Mouse (Mus musculus): ENCODE measurements around the gene Ak3. TPM values are rescaled to one million over a fixed set of nuclear protein-coding genes. Genes with fewer than 3 reads are reported as not detected.

Gene Ak3
- polyA plus RNA-seq, 1 experiment from 2014 or later: 87.3 TPM

GRCm38 (mm10) chr19:29063009-29063408 is 15.2 kb upstream of the Ak3 start:
- H3K27ac ChIP-seq (replicated peaks; ENCODE audit: low read depth, low read length): no peak overlapping the region
- no peak for ATAC-seq (ENCODE audit: insufficient number of reproducible peaks, low FRiP score, low TSS enrichment, low read depth)
- DNase-seq (ENCODE audit: low spot score): no peak

GRCm38 (mm10) chr19:29060299-29060698 is 12.5 kb upstream of the Ak3 start:
- H3K4me1 ChIP-seq (ENCODE audit: control insufficient read depth, insufficient read depth, low read length): no peaks in the 10 kb centered on the region
- H3K4me3 ChIP-seq (ENCODE audit: low read depth, low read length): no peak overlapping the region
- H3K36me3 ChIP-seq (ENCODE audit: control insufficient read depth, insufficient read depth, low read length): no peaks in the 10 kb centered on the region
- H3K9me3 ChIP-seq (ENCODE audit: control insufficient read depth, low read length): no peaks in the 10 kb centered on the region
- ATAC-seq (ENCODE audit: insufficient number of reproducible peaks, low FRiP score, low TSS enrichment, low read depth): 0 out of 2 replicates have a peak, but pooled peaks have one; percentile 8
- 20% methylated on average over 6 of the region's 6 CpGs for WGBS
- DNase-seq (ENCODE audit: low spot score): no peak
- no peaks in the 10 kb centered on the region for H3K27me3 ChIP-seq (ENCODE audit: control insufficient read depth, insufficient read depth, low read length)
- H3K9ac ChIP-seq (ENCODE audit: low read length): no peak overlapping the region
- no peak overlapping the region for H3K27ac ChIP-seq (replicated peaks; ENCODE audit: low read depth, low read length)
- H3K4me2 ChIP-seq (ENCODE audit: low read depth, severe bottlenecking): no peak overlapping the region

More at GRCm38 (mm10) chr19:29063009-29063408, 15.2 kb upstream of the Ak3 start:
- Histone ChIP-seq H3K9ac (ENCODE audit: low read length) (no peak overlapping the region), H3K36me3 (ENCODE audit: control insufficient read depth, insufficient read depth, low read length) (no peaks in the 10 kb centered on the region), H3K27me3 (ENCODE audit: control insufficient read depth, insufficient read depth, low read length) (no peaks in the 10 kb centered on the region), H3K4me2 (ENCODE audit: low read depth, severe bottlenecking) (no peak overlapping the region), H3K9me3 (ENCODE audit: control insufficient read depth, low read length) (no peaks in the 10 kb centered on the region), H3K4me1 (ENCODE audit: control insufficient read depth, insufficient read depth, low read length) (no peaks in the 10 kb centered on the region), H3K4me3 (ENCODE audit: low read depth, low read length) (no peak overlapping the region)
- WGBS: 81% methylated on average over 5 of the region's 5 CpGs

DNA sequence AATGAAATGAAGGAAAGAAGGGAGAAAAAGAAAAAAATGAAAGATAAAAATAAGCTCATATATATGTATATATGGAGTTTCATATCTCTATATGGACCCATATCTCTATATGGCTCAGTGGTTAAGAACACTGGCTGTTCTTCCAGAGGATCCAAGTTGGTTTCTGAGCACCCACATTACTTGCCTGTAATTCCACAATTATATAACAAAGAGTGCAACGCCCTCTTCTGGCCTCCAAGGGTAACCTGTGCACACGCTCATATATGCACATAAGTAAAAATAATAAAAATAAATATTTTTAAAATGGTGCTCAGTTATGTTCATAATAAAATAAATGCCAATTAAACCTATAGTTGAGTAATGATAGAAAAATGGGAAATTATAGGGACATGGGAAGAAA is 11.9 kb upstream of the Ak3 start:
- no peaks in the 10 kb centered on the region for H3K36me3 ChIP-seq (ENCODE audit: control insufficient read depth, insufficient read depth, low read length)
- no peak overlapping the region for H3K27ac ChIP-seq (replicated peaks; ENCODE audit: low read depth, low read length)
- WGBS: 82% methylated on average over 2 of the region's 2 CpGs
- H3K4me2 ChIP-seq (ENCODE audit: low read depth, severe bottlenecking): no peak overlapping the region
- no peaks in the 10 kb centered on the region for H3K27me3 ChIP-seq (ENCODE audit: control insufficient read depth, insufficient read depth, low read length)
- ATAC-seq (ENCODE audit: insufficient number of reproducible peaks, low FRiP score, low TSS enrichment, low read depth): no peak
- no peak overlapping the region for H3K4me3 ChIP-seq (ENCODE audit: low read depth, low read length)
- no peaks in the 10 kb centered on the region for H3K9me3 ChIP-seq (ENCODE audit: control insufficient read depth, low read length)
- no peak for DNase-seq (ENCODE audit: low spot score)
- H3K4me1 ChIP-seq (ENCODE audit: control insufficient read depth, insufficient read depth, low read length): no peaks in the 10 kb centered on the region
- no peak overlapping the region for H3K9ac ChIP-seq (ENCODE audit: low read length)

GRCm38 (mm10) chr19:29058741-29059140 is 11.0 kb upstream of the Ak3 start:
- Histone ChIP-seq H3K36me3 (ENCODE audit: control insufficient read depth, insufficient read depth, low read length) (no peaks in the 10 kb centered on the region), H3K4me2 (ENCODE audit: low read depth, severe bottlenecking) (no peak overlapping the region), H3K27ac (replicated peaks; ENCODE audit: low read depth, low read length) (no peak overlapping the region), H3K9ac (ENCODE audit: low read length) (no peak overlapping the region), H3K27me3 (ENCODE audit: control insufficient read depth, insufficient read depth, low read length) (no peaks in the 10 kb centered on the region), H3K4me3 (ENCODE audit: low read depth, low read length) (no peak overlapping the region), H3K9me3 (ENCODE audit: control insufficient read depth, low read length) (no peaks in the 10 kb centered on the region), H3K4me1 (ENCODE audit: control insufficient read depth, insufficient read depth, low read length) (no peaks in the 10 kb centered on the region)
- WGBS: 83% methylated on average over 5 of the region's 5 CpGs
- DNase-seq (ENCODE audit: low spot score) (no peak), ATAC-seq (ENCODE audit: insufficient number of reproducible peaks, low FRiP score, low TSS enrichment, low read depth) (no peak)

DNA sequence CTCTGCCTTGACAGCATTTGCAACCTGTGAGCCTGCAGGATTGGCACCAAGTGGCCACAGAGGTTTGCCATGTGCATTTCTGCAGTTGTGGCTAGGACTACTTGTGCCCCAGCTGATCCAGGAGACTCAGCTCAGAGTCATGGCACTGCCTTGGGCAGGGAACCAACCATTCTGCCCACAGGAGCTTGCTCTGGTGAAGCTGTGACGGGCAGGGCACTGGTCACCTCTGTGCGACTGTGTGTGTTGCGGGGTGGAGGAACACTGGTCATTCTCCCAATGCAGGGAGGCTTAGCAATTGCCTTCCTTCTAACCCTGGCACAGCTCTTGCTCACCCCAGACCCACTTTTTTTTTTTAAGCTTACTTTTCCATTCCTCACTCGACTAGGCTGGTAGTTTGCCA is 7.7 kb upstream of the Ak3 start:
- WGBS: 85% methylated on average over 4 of the region's 4 CpGs

DNA sequence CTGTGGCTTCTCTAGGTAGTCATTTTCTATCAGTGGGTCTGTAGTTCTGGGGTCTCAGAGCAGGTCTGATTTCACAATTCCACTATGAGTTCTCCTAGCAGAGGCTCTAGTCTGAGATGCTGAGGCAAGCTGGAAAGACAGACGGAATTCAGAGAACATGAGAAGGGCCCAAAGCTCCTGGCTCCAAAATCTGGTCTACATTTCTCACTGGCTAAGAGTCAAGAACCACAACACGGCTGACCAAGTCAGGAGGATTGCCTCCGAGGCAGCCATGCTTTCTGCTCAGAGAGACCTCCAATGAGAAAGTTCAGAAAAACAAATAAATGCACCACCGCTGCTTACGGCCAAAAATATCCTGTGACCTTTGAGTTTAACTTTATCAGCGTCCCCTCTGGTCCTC is 6.8 kb upstream of the Ak3 start:
- no peak for ATAC-seq (ENCODE audit: insufficient number of reproducible peaks, low FRiP score, low TSS enrichment, low read depth)
- Histone ChIP-seq H3K27ac (replicated peaks; ENCODE audit: low read depth, low read length) (no peak overlapping the region), H3K9me3 (ENCODE audit: control insufficient read depth, low read length) (no peaks in the 10 kb centered on the region), H3K4me1 (ENCODE audit: control insufficient read depth, insufficient read depth, low read length) (no peaks in the 10 kb centered on the region), H3K4me3 (ENCODE audit: low read depth, low read length) (no peak overlapping the region), H3K4me2 (ENCODE audit: low read depth, severe bottlenecking) (no peak overlapping the region), H3K27me3 (ENCODE audit: control insufficient read depth, insufficient read depth, low read length) (no peaks in the 10 kb centered on the region), H3K9ac (ENCODE audit: low read length) (no peak overlapping the region), H3K36me3 (ENCODE audit: control insufficient read depth, insufficient read depth, low read length) (no peaks in the 10 kb centered on the region)
- 83% methylated on average over 6 of the region's 6 CpGs for WGBS
- no peak for DNase-seq (ENCODE audit: low spot score)

More for the DNA sequence above, 7.7 kb upstream of the Ak3 start:
- ATAC-seq (ENCODE audit: insufficient number of reproducible peaks, low FRiP score, low TSS enrichment, low read depth): no peak
- H3K4me3 ChIP-seq (ENCODE audit: low read depth, low read length): no peak overlapping the region
- no peak overlapping the region for H3K9ac ChIP-seq (ENCODE audit: low read length)
- no peak overlapping the region for H3K4me2 ChIP-seq (ENCODE audit: low read depth, severe bottlenecking)
- no peaks in the 10 kb centered on the region for H3K27me3 ChIP-seq (ENCODE audit: control insufficient read depth, insufficient read depth, low read length)
- H3K9me3 ChIP-seq (ENCODE audit: control insufficient read depth, low read length): no peaks in the 10 kb centered on the region
- H3K36me3 ChIP-seq (ENCODE audit: control insufficient read depth, insufficient read depth, low read length): no peaks in the 10 kb centered on the region
- no peak overlapping the region for H3K27ac ChIP-seq (replicated peaks; ENCODE audit: low read depth, low read length)
- no peaks in the 10 kb centered on the region for H3K4me1 ChIP-seq (ENCODE audit: control insufficient read depth, insufficient read depth, low read length)
- no peak for DNase-seq (ENCODE audit: low spot score)

GRCm38 (mm10) chr19:29052786-29053185 is 5.0 kb upstream of the Ak3 start:
- Histone ChIP-seq H3K9me3 (ENCODE audit: control insufficient read depth, low read length) (no peaks in the 10 kb centered on the region), H3K9ac (ENCODE audit: low read length) (no peak overlapping the region), H3K4me1 (ENCODE audit: control insufficient read depth, insufficient read depth, low read length) (0 out of 2 replicates have a peak, but pooled peaks cover 4% of the 10 kb centered on the region), H3K27me3 (ENCODE audit: control insufficient read depth, insufficient read depth, low read length) (no peaks in the 10 kb centered on the region), H3K4me2 (ENCODE audit: low read depth, severe bottlenecking) (no peak overlapping the region), H3K36me3 (ENCODE audit: control insufficient read depth, insufficient read depth, low read length) (no peaks in the 10 kb centered on the region), H3K27ac (replicated peaks; ENCODE audit: low read depth, low read length) (no peak overlapping the region), H3K4me3 (ENCODE audit: low read depth, low read length) (no peak overlapping the region)
- no peak for DNase-seq (ENCODE audit: low spot score)
- ATAC-seq (ENCODE audit: insufficient number of reproducible peaks, low FRiP score, low TSS enrichment, low read depth): no peak
- WGBS: 88% methylated on average over 12 of the region's 12 CpGs

GRCm38 (mm10) chr19:29050186-29050980 is 2.6 kb upstream of the Ak3 start:
- H3K36me3 ChIP-seq (ENCODE audit: control insufficient read depth, insufficient read depth, low read length): no peaks in the 10 kb centered on the region
- ATAC-seq (ENCODE audit: insufficient number of reproducible peaks, low FRiP score, low TSS enrichment, low read depth) (no peak), DNase-seq (ENCODE audit: low spot score) (no peak)
- 0 out of 2 replicates have a peak, but pooled peaks cover 4% of the 10 kb centered on the region for H3K4me1 ChIP-seq (ENCODE audit: control insufficient read depth, insufficient read depth, low read length)
- H3K27ac ChIP-seq (replicated peaks; ENCODE audit: low read depth, low read length): no peak overlapping the region
- WGBS: 87% methylated on average over 9 of the region's 9 CpGs
- H3K9me3 ChIP-seq (ENCODE audit: control insufficient read depth, low read length): no peaks in the 10 kb centered on the region
- no peak overlapping the region for H3K4me3 ChIP-seq (ENCODE audit: low read depth, low read length)
- no peak overlapping the region for H3K9ac ChIP-seq (ENCODE audit: low read length)
- H3K27me3 ChIP-seq (ENCODE audit: control insufficient read depth, insufficient read depth, low read length): no peaks in the 10 kb centered on the region
- no peak overlapping the region for H3K4me2 ChIP-seq (ENCODE audit: low read depth, severe bottlenecking)

Measured in limb, embryonic 11.5 days (tissue).